ENCODE assay signal across 23 mouse cellular contexts in genomic region chr11:75760785-75761184, GRCm38 (mm10). TPM values are rescaled to one million over a fixed set of nuclear protein-coding genes. Genes with fewer than 3 reads are reported as not detected.
"Had no signal": no experiment of that assay in that cellular context is flagged by ENCODE, and none has a peak within 500 bp of the region (broad histone marks: within the 10 kb centered on the region; RNA-seq: fewer than 3 reads in every experiment).

No protein-coding gene starts in this region.

- H3K27me3 ChIP-seq: heart, embryonic 13.5 days; heart, embryonic 15.5 days; hindbrain, embryonic 12.5 days; intestine, embryonic 15.5 days; limb, embryonic 12.5 days; liver, embryonic 13.5 days; liver, embryonic 15.5 days had no signal

- H3K27ac ChIP-seq: heart, embryonic 13.5 days; heart, embryonic 15.5 days; hindbrain, embryonic 10.5 days; hindbrain, embryonic 12.5 days; hindbrain, embryonic 14.5 days; intestine, embryonic 15.5 days; layer of hippocampus, adult 2 months; limb, embryonic 12.5 days; liver, embryonic 13.5 days; liver, embryonic 15.5 days had no signal

- DNase-seq: gastrocnemius, postnatal 10 days; gastrocnemius, postnatal 25 days; heart, adult 18-20 months; heart, postnatal 4 days; kidney, adult 18-20 months; kidney, adult 8-10 months; kidney, postnatal 10 days; kidney, postnatal 25 days; kidney, postnatal 4 days; left cerebral cortex, postnatal 4 days; liver; liver, embryonic 13.5 days had no signal

- H3K4me1 ChIP-seq: heart, embryonic 13.5 days; hindbrain, embryonic 10.5 days; hindbrain, embryonic 12.5 days; intestine, embryonic 15.5 days; limb, embryonic 12.5 days; liver, embryonic 13.5 days; liver, embryonic 15.5 days had no signal

- H3K9me3 ChIP-seq: heart, embryonic 13.5 days; heart, embryonic 15.5 days; hindbrain, embryonic 10.5 days; hindbrain, embryonic 12.5 days; intestine, embryonic 15.5 days; limb, embryonic 12.5 days; liver, embryonic 13.5 days; liver, embryonic 15.5 days had no signal

- H3K4me3 ChIP-seq: heart, embryonic 13.5 days; heart, embryonic 15.5 days; hindbrain, embryonic 10.5 days; hindbrain, embryonic 12.5 days; intestine, embryonic 15.5 days; layer of hippocampus, adult 2 months; limb, embryonic 12.5 days; liver, embryonic 13.5 days; liver, embryonic 15.5 days had no signal

RNA-seq across cellular contexts. Expression of gene Doc2b, which starts 35.1 kb away (rescaled TPM):
- total RNA-seq: granulocyte monocyte progenitor cell, adult 5-6 weeks had no signal
- polyA plus RNA-seq: inflammation-experienced regulatory T-cells, adult 6 months had no signal
